Mouse (Mus musculus) MEL (cell line): Measurements from ENCODE around the gene Ppfia4. TPM values are rescaled to one million over a fixed set of nuclear protein-coding genes. Genes with fewer than 3 reads are reported as not detected.
A peak's percentile ranks its signal among the peaks of the same experiment; 100 is the strongest.

Experiments used
- DNase-seq: peaks from one replicate; pipeline ENCODE4 v3.0.0; 2011; ENCODE audit warnings: low read depth, low spot score
- H3K27ac ChIP-seq: 2 replicates; pipeline ENCODE4 v1.5.1; 2012; ENCODE audit warnings: low read depth, mild to moderate bottlenecking, control low read depth, low read length, moderate library complexity; ENCODE audit not compliant: control insufficient read depth
- H3K27me3 ChIP-seq, 2 experiments: fragments of 150-350 bp in 1 of 2; sonication (generic) in 1 of 2; 2 replicates each; pipeline ENCODE4 v1.6.1; 2012; ENCODE audit warnings: low read length in 2 of 2, mild to moderate bottlenecking in 2 of 2, improper control_type of control experiment in 1 of 2, moderate library complexity in 1 of 2; ENCODE audit not compliant: insufficient read depth in 2 of 2, control insufficient read depth in 1 of 2
- H3K36me3 ChIP-seq, 2 experiments: 2 replicates each; pipeline ENCODE4 v1.6.1; 2012 to 2014; ENCODE audit warnings: low read length in 2 of 2, improper control_type of control experiment in 1 of 2, inconsistent platforms in 1 of 2, mild to moderate bottlenecking in 1 of 2; ENCODE audit not compliant: insufficient read depth in 2 of 2, control insufficient read depth in 1 of 2
- H3K4me1 ChIP-seq, 2 experiments: fragments of 150-350 bp in 1 of 2; sonication (generic) in 1 of 2; 2 replicates each; pipeline ENCODE4 v1.6.1; 2012; ENCODE audit warnings: low read length in 2 of 2, improper control_type of control experiment in 1 of 2, mild to moderate bottlenecking in 1 of 2; ENCODE audit not compliant: insufficient read depth in 2 of 2, control insufficient read depth in 1 of 2
- H3K4me3 ChIP-seq, 2 experiments: fragments of 150-350 bp in 1 of 2; sonication (generic) in 1 of 2; 2 replicates each; pipeline ENCODE4 v1.5.1; 2012; ENCODE audit warnings: low read depth in 2 of 2, low read length in 2 of 2, mild to moderate bottlenecking in 2 of 2, moderate library complexity in 2 of 2, control low read depth in 1 of 2, improper control_type of control experiment in 1 of 2; ENCODE audit not compliant: control insufficient read depth in 1 of 2, insufficient read depth in 1 of 2
- H3K79me2 ChIP-seq: 2 replicates; pipeline ENCODE4 v1.6.1; 2012; ENCODE audit warnings: mild to moderate bottlenecking, low read length, moderate library complexity; ENCODE audit not compliant: control insufficient read depth, poor library complexity, insufficient read depth
- H3K9ac ChIP-seq: 2 replicates; pipeline ENCODE4 v1.6.1; 2012; ENCODE audit warnings: low read depth, mild to moderate bottlenecking, control low read depth, low read length, moderate library complexity; ENCODE audit not compliant: control insufficient read depth, poor library complexity, severe bottlenecking
- H3K9me3 ChIP-seq: fragments of 150-350 bp; sonication (generic); replicated peaks from 2 replicates; pipeline ENCODE4 v1.6.1; 2012; ENCODE audit warnings: mild to moderate bottlenecking, low read length, improper control_type of control experiment, moderate library complexity; ENCODE audit not compliant: insufficient read depth
- CHD1 ChIP-seq: IDR thresholded peaks from 2 replicates; pipeline ENCODE4 v1.6.1; 2012; ENCODE audit warnings: low read depth, mild to moderate bottlenecking, inconsistent platforms, low read length, improper control_type of control experiment
- CTCF ChIP-seq, 3 experiments: IDR thresholded peaks in 2 of 3; conservative IDR thresholded peaks in 1 of 3; 2 replicates each; pipeline ENCODE4 v1.5.1; 2011 to 2012; ENCODE audit warnings: low read length in 3 of 3, low read depth in 2 of 3, mild to moderate bottlenecking in 2 of 3, improper control_type of control experiment in 1 of 3, inconsistent platforms in 1 of 3, mixed read lengths in 1 of 3, moderate library complexity in 1 of 3; ENCODE audit not compliant: control insufficient read depth in 1 of 3, insufficient read depth in 1 of 3, poor library complexity in 1 of 3, severe bottlenecking in 1 of 3
- ELF1 ChIP-seq: IDR thresholded peaks from 2 replicates; pipeline ENCODE4 v1.6.1; 2014; ENCODE audit warnings: low read depth, mild to moderate bottlenecking, inconsistent platforms, low read length, improper control_type of control experiment, moderate library complexity
- EP300 ChIP-seq, 2 experiments: IDR thresholded peaks; 2 replicates each; pipeline ENCODE4 v1.6.1; 2011; ENCODE audit warnings: improper control_type of control experiment in 2 of 2, low read length in 2 of 2, low read depth in 1 of 2, mild to moderate bottlenecking in 1 of 2
- GABPA ChIP-seq: IDR thresholded peaks from 2 replicates; pipeline ENCODE4 v1.6.1; 2012; ENCODE audit warnings: low read depth, mild to moderate bottlenecking, inconsistent platforms, low read length, improper control_type of control experiment, moderate library complexity
- HCFC1 ChIP-seq: IDR thresholded peaks from 2 replicates; pipeline ENCODE4 v1.6.1; 2012; ENCODE audit warnings: low read depth, mild to moderate bottlenecking, inconsistent platforms, low read length, improper control_type of control experiment, moderate library complexity
- JUND ChIP-seq: IDR thresholded peaks from 2 replicates; pipeline ENCODE4 v1.6.1; 2011; ENCODE audit warnings: low read depth, mild to moderate bottlenecking, improper control_type of control experiment, low read length
- MAX ChIP-seq: IDR thresholded peaks from 2 replicates; pipeline ENCODE4 v1.6.1; 2011; ENCODE audit warnings: low read length, improper control_type of control experiment
- MXI1 ChIP-seq: IDR thresholded peaks from 2 replicates; pipeline ENCODE4 v1.6.1; 2011; ENCODE audit warnings: mild to moderate bottlenecking, low read depth, low read length, improper control_type of control experiment
- MYC ChIP-seq: IDR thresholded peaks from 2 replicates; pipeline ENCODE4 v1.6.1; 2011; ENCODE audit warnings: low read depth, mild to moderate bottlenecking, low read length, improper control_type of control experiment, moderate library complexity
- NRF1 ChIP-seq: IDR thresholded peaks from 2 replicates; pipeline ENCODE4 v1.6.1; 2014; ENCODE audit warnings: low read depth, mild to moderate bottlenecking, inconsistent platforms, low read length, improper control_type of control experiment, moderate library complexity; ENCODE audit not compliant: poor library complexity, insufficient read depth, severe bottlenecking
- POLR2AphosphoS2 ChIP-seq: IDR thresholded peaks from 2 replicates; pipeline ENCODE4 v1.6.1; 2011; ENCODE audit warnings: low read length, improper control_type of control experiment
- SIN3A ChIP-seq: IDR thresholded peaks from 2 replicates; pipeline ENCODE4 v1.6.1; 2012; ENCODE audit warnings: low read length, improper control_type of control experiment, inconsistent platforms
- SMC3 ChIP-seq: IDR thresholded peaks from 2 replicates; pipeline ENCODE4 v1.6.1; 2011; ENCODE audit warnings: low read depth, low read length, improper control_type of control experiment
- TBP ChIP-seq: IDR thresholded peaks from 2 replicates; pipeline ENCODE4 v1.8.0; 2011; ENCODE audit warnings: low read depth, low read length, improper control_type of control experiment
- TCF12 ChIP-seq: IDR thresholded peaks from 2 replicates; pipeline ENCODE4 v1.6.1; 2014; ENCODE audit warnings: low read depth, mild to moderate bottlenecking, inconsistent platforms, low read length, improper control_type of control experiment, moderate library complexity
- UBTF ChIP-seq: IDR thresholded peaks from 2 replicates; pipeline ENCODE4 v1.6.1; 2012; ENCODE audit warnings: low read depth, mild to moderate bottlenecking, inconsistent platforms, low read length, improper control_type of control experiment, moderate library complexity, borderline replicate concordance; ENCODE audit not compliant: insufficient read depth
- USF1 ChIP-seq: IDR thresholded peaks from 2 replicates; pipeline ENCODE4 v1.6.1; 2014; ENCODE audit warnings: low read depth, mild to moderate bottlenecking, inconsistent platforms, low read length, improper control_type of control experiment, moderate library complexity
- ZMIZ1 ChIP-seq: IDR thresholded peaks from 2 replicates; pipeline ENCODE4 v1.6.1; 2012; ENCODE audit warnings: low read depth, mild to moderate bottlenecking, inconsistent platforms, low read length, improper control_type of control experiment, moderate library complexity
- polyA plus RNA-seq, 2 experiments: library from polyadenylated mRNA; stranded (reverse) in 1 of 2; unstranded in 1 of 2; fragments of >175 nt in 1 of 2; fragments of >200 nt in 1 of 2; gene quantifications; 2 replicates each; pipeline versions ENCODE4 v1.2.1 to v1.2.4; 2012; ENCODE audit warnings: low replicate concordance in 2 of 2, low read depth in 1 of 2; ENCODE audit not compliant: insufficient read length in 2 of 2, insufficient read depth in 1 of 2, missing spikeins in 1 of 2
- total RNA-seq: library from RNA; depleted of rRNA; stranded (reverse); fragments of 300-350 nt; gene quantifications from 2 replicates; pipeline ENCODE4 v1.2.3, GENCODE M21; 2012

Gene Ppfia4
- total and polyA plus RNA-seq, 3 experiments = 0.11 TPM; not detected in 2

DNA sequence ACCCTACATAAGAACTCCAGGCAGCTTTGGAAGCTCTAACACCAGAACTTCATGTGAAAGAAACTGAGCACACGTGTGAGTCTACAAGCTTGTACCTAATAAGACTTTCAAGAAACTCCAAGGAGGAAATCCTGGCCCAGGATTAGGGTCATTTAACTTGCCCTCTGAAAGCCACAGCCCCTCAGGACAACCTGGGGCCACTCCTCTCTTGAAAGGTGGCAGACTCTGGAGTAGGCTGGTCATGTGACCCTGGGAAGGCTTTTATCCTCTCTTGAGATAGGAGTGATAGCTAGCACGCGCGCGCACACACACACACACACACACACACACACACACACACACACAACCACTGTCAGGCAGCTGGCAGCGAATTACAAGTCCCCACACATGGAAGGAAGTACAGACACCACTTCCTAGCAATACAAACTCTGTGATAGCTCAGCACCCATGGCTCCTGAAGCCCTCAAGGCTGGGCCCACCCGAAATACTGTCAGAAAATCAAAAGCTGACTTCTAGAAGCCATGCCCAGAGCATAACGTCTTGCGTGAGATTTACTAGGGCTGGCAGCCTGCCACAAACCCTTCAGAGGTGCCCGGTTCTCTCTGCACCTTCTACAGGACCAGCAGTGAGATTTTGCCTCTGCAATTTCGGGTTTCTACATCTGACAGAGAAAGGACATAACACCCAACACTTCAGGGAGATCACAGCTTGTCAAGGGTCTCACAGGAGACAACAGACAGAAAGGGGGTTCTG, 4.4 kb upstream of the Ppfia4 start:
- H3K27ac ChIP-seq = no peak overlapping the region
- H3K4me3 ChIP-seq = no peak overlapping the region
- no peaks in the 10 kb centered on the region for H3K79me2 ChIP-seq
- no peak for DNase-seq
- H3K9ac ChIP-seq = no peak overlapping the region
- H3K27me3 ChIP-seq = no peaks in the 10 kb centered on the region
- H3K9me3 ChIP-seq = no peaks in the 10 kb centered on the region
- H3K36me3 ChIP-seq = no peaks in the 10 kb centered on the region
- no peaks in the 10 kb centered on the region for H3K4me1 ChIP-seq
- peak; percentile 69 for TF ChIP-seq USF1
- TF ChIP-seq MXI1 = no peak

DNA sequence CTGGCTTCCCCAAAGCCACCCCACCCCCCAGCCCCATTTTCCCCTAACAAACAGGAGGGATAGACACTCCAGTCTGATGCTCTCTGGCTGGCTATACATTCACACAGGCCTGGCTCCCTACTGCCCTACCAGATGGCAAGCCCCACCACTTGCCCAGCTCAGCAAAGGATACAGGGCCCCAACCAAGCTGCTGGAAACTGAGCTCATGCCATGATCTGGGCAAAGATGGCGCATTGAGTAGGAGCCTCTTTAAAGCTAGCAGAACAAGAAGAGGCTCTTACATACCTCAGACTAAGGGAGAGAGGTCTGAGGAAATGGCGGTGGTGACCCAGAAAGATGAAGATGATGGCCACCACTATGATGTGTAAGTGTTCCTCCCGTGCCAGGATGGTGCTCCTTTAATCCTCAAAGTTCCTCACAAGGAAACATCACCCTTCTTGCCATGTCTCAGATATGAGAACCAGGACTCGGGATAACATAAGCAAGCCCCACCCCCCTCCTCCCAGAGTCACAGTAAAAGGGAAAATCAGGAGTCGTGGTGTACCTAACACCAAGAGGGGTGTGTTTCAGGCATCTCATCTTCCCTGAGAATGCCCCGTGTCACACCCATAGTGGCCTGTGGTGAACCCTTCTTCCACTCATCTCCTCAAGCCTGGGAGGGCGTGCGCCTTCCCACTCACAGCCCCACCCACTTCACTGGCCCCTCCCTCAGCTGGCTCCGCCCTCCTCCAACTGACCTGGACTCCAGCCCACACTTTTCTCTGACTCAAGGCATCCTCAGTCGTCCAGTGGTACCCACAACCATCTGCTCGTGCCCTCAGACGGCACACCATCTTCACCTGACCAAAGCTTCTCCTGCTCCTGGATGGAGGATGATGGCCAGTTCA, 3.4 kb upstream of the Ppfia4 start:
- no peak for DNase-seq
- Histone ChIP-seq H3K27ac (no peak overlapping the region), H3K36me3 (no peaks in the 10 kb centered on the region), H3K4me1 (no peaks in the 10 kb centered on the region), H3K4me3 (no peak overlapping the region), H3K79me2 (no peaks in the 10 kb centered on the region), H3K27me3 (no peaks in the 10 kb centered on the region), H3K9ac (no peak overlapping the region), H3K9me3 (no peaks in the 10 kb centered on the region)
- no peak for TF ChIP-seq MYC
- no peak for TF ChIP-seq MAX
- TF ChIP-seq HCFC1 = no peak
- no peak for TF ChIP-seq GABPA
- no peak for TF ChIP-seq UBTF
- no peak for TF ChIP-seq MXI1
- TF ChIP-seq POLR2AphosphoS2 = no peak
- TF ChIP-seq EP300 (IDR thresholded peaks at IDR 0.05; ENCODE audit: low read depth in 1 of 2, low read length in 2 of 2) = no peak
- TF ChIP-seq SIN3A = no peak

DNA sequence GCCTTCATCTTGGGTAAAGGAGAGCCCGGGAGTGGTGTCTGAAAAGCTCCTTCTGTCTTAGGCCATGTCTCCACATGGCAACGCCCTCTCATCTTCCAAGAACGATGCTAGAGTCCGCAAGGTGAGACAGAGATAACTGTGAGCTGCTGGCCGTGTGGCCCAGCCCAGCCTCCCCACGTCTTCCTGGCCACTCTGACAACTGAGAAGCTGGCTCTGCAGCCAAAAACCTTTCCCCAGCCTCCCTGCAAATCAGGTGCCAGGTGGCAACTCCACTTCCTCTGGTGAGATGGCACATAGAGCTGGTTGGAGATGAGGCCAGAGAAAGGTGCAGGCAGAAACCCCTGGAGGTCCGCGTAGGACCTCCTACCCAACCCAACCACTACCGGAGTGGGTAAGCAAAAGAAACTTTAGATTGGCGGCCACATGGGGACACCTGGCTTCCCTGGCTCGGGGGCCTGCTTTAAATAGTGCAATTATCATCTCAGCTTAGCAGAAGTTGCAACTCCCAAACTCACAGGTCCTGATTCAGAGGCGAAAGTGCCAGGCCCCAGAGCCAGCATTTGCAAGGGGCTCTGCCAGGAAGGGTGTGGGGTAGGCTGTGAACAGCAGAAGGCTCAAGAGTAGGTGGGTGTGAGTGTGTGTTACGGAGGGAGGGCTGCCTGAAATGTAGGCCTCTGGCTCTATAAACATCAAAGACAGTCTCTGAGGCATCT, 2.6 kb upstream of the Ppfia4 start:
- H3K79me2 ChIP-seq = no peaks in the 10 kb centered on the region
- H3K9ac ChIP-seq = no peak overlapping the region
- H3K27me3 ChIP-seq = no peaks in the 10 kb centered on the region; a peak in 1 of 4 replicates
- no peaks in the 10 kb centered on the region for H3K9me3 ChIP-seq
- no peak overlapping the region for H3K4me3 ChIP-seq
- TF ChIP-seq CHD1 (no peak), ELF1 (no peak), USF1 (no peak), CTCF (IDR thresholded peaks at IDR 0.05 in 2 of 3, conservative IDR thresholded peaks at IDR 0.05 in 1 of 3; ENCODE audit: control insufficient read depth in 1 of 3, insufficient read depth in 1 of 3, low read depth in 2 of 3, low read length in 3 of 3, poor library complexity in 1 of 3, severe bottlenecking in 1 of 3) (no peak), NRF1 (no peak), TCF12 (no peak), TBP (no peak), SMC3 (no peak), JUND (no peak), ZMIZ1 (no peak)
- TF ChIP-seq, all 39 proteins: peak for 0
- no peak for DNase-seq
- Histone ChIP-seq H3K4me1 (no peaks in the 10 kb centered on the region), H3K36me3 (no peaks in the 10 kb centered on the region), H3K27ac (no peak overlapping the region)
